Mouse (Mus musculus): ENCODE data around the gene Pah. TPM values are rescaled to one million over a fixed set of nuclear protein-coding genes. Genes with fewer than 3 reads are reported as not detected.

Pah gene
- polyA plus RNA-seq, 1 experiment from 2014 or later: not detected

- Histone ChIP-seq H3K27me3 (no peaks in the 10 kb centered on the region), H3K4me3 (no peak overlapping the region), H3K36me3 (no peaks in the 10 kb centered on the region), H3K4me2 (replicated peaks) (no peak overlapping the region), H3K27ac (replicated peaks) (no peak overlapping the region), H3K9ac (replicated peaks) (no peak overlapping the region), H3K4me1 (no peaks in the 10 kb centered on the region), H3K9me3 (no peaks in the 10 kb centered on the region)
- no peak for ATAC-seq (ENCODE audit: low FRiP score, low read depth)
These were observed 8.5 kb upstream of the Pah start for GRCm38 (mm10) chr10:87513052-87513451.

GRCm38 (mm10) chr10:87518585-87518984 lies 3.0 kb upstream of the Pah start:
- no peak overlapping the region for H3K9ac ChIP-seq (replicated peaks)
- H3K9me3 ChIP-seq: no peaks in the 10 kb centered on the region
- 85% methylated on average over 2 of the region's 2 CpGs for WGBS
- H3K36me3 ChIP-seq: no peaks in the 10 kb centered on the region
- no peak for ATAC-seq (ENCODE audit: low FRiP score, low read depth)
- H3K27ac ChIP-seq (replicated peaks): no peak overlapping the region
- no peak overlapping the region for H3K4me2 ChIP-seq (replicated peaks)
- H3K4me3 ChIP-seq: no peak overlapping the region
- H3K4me1 ChIP-seq: no peaks in the 10 kb centered on the region
- H3K27me3 ChIP-seq: no peaks in the 10 kb centered on the region

- Histone ChIP-seq H3K9ac (replicated peaks) (no peak overlapping the region), H3K36me3 (no peaks in the 10 kb centered on the region), H3K4me3 (no peak overlapping the region), H3K4me1 (no peaks in the 10 kb centered on the region), H3K9me3 (no peaks in the 10 kb centered on the region), H3K27ac (replicated peaks) (no peak overlapping the region), H3K27me3 (no peaks in the 10 kb centered on the region), H3K4me2 (replicated peaks) (no peak overlapping the region)
- no peak for ATAC-seq (ENCODE audit: low FRiP score, low read depth)
- 86% methylated on average over 4 of the region's 4 CpGs for WGBS
These were observed 1.0 kb upstream of the Pah start for GRCm38 (mm10) chr10:87520401-87521116.

GRCm38 (mm10) chr10:87534172-87534571 lies 12.6 kb downstream of the Pah start:
- Histone ChIP-seq H3K36me3 (no peaks in the 10 kb centered on the region), H3K27ac (replicated peaks) (no peak overlapping the region), H3K4me2 (replicated peaks) (no peak overlapping the region), H3K4me3 (no peak overlapping the region), H3K27me3 (no peaks in the 10 kb centered on the region), H3K4me1 (no peaks in the 10 kb centered on the region), H3K9ac (replicated peaks) (no peak overlapping the region), H3K9me3 (no peaks in the 10 kb centered on the region)
- no peak for ATAC-seq (ENCODE audit: low FRiP score, low read depth)
- 92% methylated on average over 1 of the region's 1 CpGs for WGBS

- WGBS: 86% methylated on average over 8 of the region's 8 CpGs
- no peaks in the 10 kb centered on the region for H3K9me3 ChIP-seq
- ATAC-seq (ENCODE audit: low FRiP score, low read depth): no peak
- H3K4me3 ChIP-seq: no peak overlapping the region
- no peak overlapping the region for H3K27ac ChIP-seq (replicated peaks)
- no peaks in the 10 kb centered on the region for H3K36me3 ChIP-seq
- H3K4me2 ChIP-seq (replicated peaks): no peak overlapping the region
- peaks cover 9% of the 10 kb centered on the region; the same call in 1 of the 2 replicates for H3K4me1 ChIP-seq
- H3K9ac ChIP-seq (replicated peaks): no peak overlapping the region
- H3K27me3 ChIP-seq: peaks cover 10% of the 10 kb centered on the region; the same call in 1 of the 2 replicates
These were observed 24.2 kb downstream of the Pah start for GRCm38 (mm10) chr10:87545759-87546158.

GRCm38 (mm10) chr10:87546299-87547234 lies 25.0 kb downstream of the Pah start:
- no peak for ATAC-seq (ENCODE audit: low FRiP score, low read depth)
- peaks cover 16% of the 10 kb centered on the region for H3K27me3 ChIP-seq
- no peak overlapping the region for H3K27ac ChIP-seq (replicated peaks)
- H3K9ac ChIP-seq (replicated peaks): no peak overlapping the region
- H3K9me3 ChIP-seq: no peaks in the 10 kb centered on the region
- H3K36me3 ChIP-seq: no peaks in the 10 kb centered on the region
- 34% methylated on average over 19 of the region's 19 CpGs for WGBS
- H3K4me1 ChIP-seq: peaks cover 9% of the 10 kb centered on the region; the same call in 1 of the 2 replicates
- no peak overlapping the region for H3K4me3 ChIP-seq
- H3K4me2 ChIP-seq (replicated peaks): no peak overlapping the region

GRCm38 (mm10) chr10:87552726-87553125 lies 31.1 kb downstream of the Pah start:
- no peaks in the 10 kb centered on the region for H3K36me3 ChIP-seq
- no peak overlapping the region for H3K4me3 ChIP-seq
- H3K9ac ChIP-seq (replicated peaks): no peak overlapping the region
- ATAC-seq (ENCODE audit: low FRiP score, low read depth): peak; percentile 48
- H3K9me3 ChIP-seq: no peaks in the 10 kb centered on the region
- 32% methylated on average over 8 of the region's 8 CpGs for WGBS
- H3K27ac ChIP-seq (replicated peaks): no peak overlapping the region
- H3K4me2 ChIP-seq (replicated peaks): peak overlapping the region; percentile 29; the same call in 1 of the 2 replicates
- H3K27me3 ChIP-seq: peaks cover 25% of the 10 kb centered on the region
- no peaks in the 10 kb centered on the region for H3K4me1 ChIP-seq

GRCm38 (mm10) chr10:87556441-87556840 lies 34.8 kb downstream of the Pah start:
- no peak for ATAC-seq (ENCODE audit: low FRiP score, low read depth)
- H3K27ac ChIP-seq (replicated peaks): no peak overlapping the region
- 77% methylated on average over 2 of the region's 2 CpGs for WGBS

GRCm38 (mm10) chr10:87563818-87564217 lies 42.2 kb downstream of the Pah start:
- Histone ChIP-seq H3K27ac (replicated peaks) (no peak overlapping the region), H3K4me3 (no peak overlapping the region), H3K9ac (replicated peaks) (no peak overlapping the region), H3K36me3 (no peaks in the 10 kb centered on the region), H3K9me3 (no peaks in the 10 kb centered on the region), H3K4me1 (no peaks in the 10 kb centered on the region), H3K27me3 (no peaks in the 10 kb centered on the region), H3K4me2 (replicated peaks) (no peak overlapping the region)
- ATAC-seq (ENCODE audit: low FRiP score, low read depth): no peak
- 59% methylated on average over 9 of the region's 9 CpGs for WGBS

More at GRCm38 (mm10) chr10:87556441-87556840, 34.8 kb downstream of the Pah start:
- no peak overlapping the region for H3K9ac ChIP-seq (replicated peaks)
- no peaks in the 10 kb centered on the region for H3K36me3 ChIP-seq
- peaks cover 16% of the 10 kb centered on the region for H3K27me3 ChIP-seq
- no peaks in the 10 kb centered on the region for H3K4me1 ChIP-seq
- H3K4me2 ChIP-seq (replicated peaks): no peak overlapping the region
- H3K4me3 ChIP-seq: no peak overlapping the region
- no peaks in the 10 kb centered on the region for H3K9me3 ChIP-seq

GRCm38 (mm10) chr10:87565712-87566111 lies 44.1 kb downstream of the Pah start:
- no peak for ATAC-seq (ENCODE audit: low FRiP score, low read depth)
- Histone ChIP-seq H3K9me3 (no peaks in the 10 kb centered on the region), H3K27me3 (no peaks in the 10 kb centered on the region), H3K4me3 (no peak overlapping the region), H3K4me1 (no peaks in the 10 kb centered on the region), H3K9ac (replicated peaks) (no peak overlapping the region), H3K36me3 (no peaks in the 10 kb centered on the region), H3K4me2 (replicated peaks) (no peak overlapping the region), H3K27ac (replicated peaks) (no peak overlapping the region)
- 53% methylated on average over 2 of the region's 2 CpGs for WGBS

GRCm38 (mm10) chr10:87572500-87572899 lies 50.9 kb downstream of the Pah start:
- Histone ChIP-seq H3K4me3 (no peak overlapping the region), H3K9ac (replicated peaks) (no peak overlapping the region), H3K4me2 (replicated peaks) (no peak overlapping the region), H3K9me3 (no peaks in the 10 kb centered on the region), H3K27me3 (no peaks in the 10 kb centered on the region), H3K4me1 (no peaks in the 10 kb centered on the region), H3K36me3 (no peaks in the 10 kb centered on the region), H3K27ac (replicated peaks) (no peak overlapping the region)
- 82% methylated on average over 4 of the region's 4 CpGs for WGBS
- ATAC-seq (ENCODE audit: low FRiP score, low read depth): no peak

GRCm38 (mm10) chr10:87586696-87587095 lies 65.1 kb downstream of the Pah start:
- ATAC-seq (ENCODE audit: low FRiP score, low read depth): no peak
- Histone ChIP-seq H3K4me1 (no peaks in the 10 kb centered on the region), H3K27ac (replicated peaks) (no peak overlapping the region), H3K4me3 (no peak overlapping the region), H3K36me3 (no peaks in the 10 kb centered on the region), H3K9me3 (0 out of 2 replicates have a peak, but pooled peaks cover 3% of the 10 kb centered on the region), H3K4me2 (replicated peaks) (no peak overlapping the region), H3K9ac (replicated peaks) (no peak overlapping the region), H3K27me3 (no peaks in the 10 kb centered on the region)
- 88% methylated on average over 1 of the region's 1 CpGs for WGBS
